Mouse (Mus musculus) megakaryocyte, embryonic 14.5 days (primary cell): Measurements from ENCODE around the gene Ciao2a.

Experiments
- FLI1 ChIP-seq: IDR thresholded peaks from 2 replicates; pipeline ENCODE4 v1.6.1; 2012; ENCODE audit warnings: low read length, inconsistent platforms, mixed read lengths
- GATA1 ChIP-seq: IDR thresholded peaks from 3 replicates; pipeline ENCODE4 v1.6.1; 2012; ENCODE audit warnings: mixed read lengths, low read length, inconsistent platforms, borderline replicate concordance

- TF ChIP-seq GATA1: no peak
- TF ChIP-seq FLI1: no peak
Measured at GRCm38 (mm10) chr9:66120945-66121344, 5.5 kb upstream of the Ciao2a start.
